Mouse (Mus musculus): Measurements from ENCODE around the gene Hes6.

Gene Hes6

DNA sequence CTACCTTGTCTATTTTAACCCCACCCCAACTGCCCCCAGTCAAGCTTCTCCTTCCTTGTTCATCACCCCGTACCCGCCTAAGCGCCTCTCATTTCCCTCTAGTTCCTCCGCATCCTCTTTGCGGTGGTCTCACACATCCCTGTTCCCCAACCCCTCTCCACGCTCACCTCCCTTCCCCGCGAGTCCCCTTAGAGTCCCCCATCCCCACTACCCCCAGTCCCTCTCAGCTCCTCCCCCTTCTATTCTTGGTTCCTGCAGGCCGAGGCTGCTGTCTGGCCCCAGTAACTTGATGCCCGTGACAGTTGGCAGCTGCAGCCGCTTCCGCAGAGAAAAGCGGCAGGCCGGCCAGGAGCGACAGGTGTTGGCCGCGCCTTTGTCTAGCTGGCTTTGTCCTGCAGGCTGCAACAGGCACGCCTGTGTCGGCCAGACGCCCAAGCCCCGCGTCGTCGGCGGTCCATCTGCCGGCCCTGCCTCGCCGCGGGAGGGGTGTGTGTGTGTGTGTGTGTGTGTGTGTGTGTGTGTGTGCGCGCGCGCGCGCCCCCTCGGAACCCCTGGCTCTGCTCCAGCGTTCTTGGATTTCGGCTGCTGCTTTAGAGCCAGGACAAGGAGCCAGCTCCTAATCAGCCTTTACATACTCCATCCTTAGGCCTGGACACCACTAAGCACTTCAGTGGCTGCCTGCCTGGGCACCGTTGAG is at the start of gene Hes6:
Gene Hes6, minus strand, starts transcription at position 141 of the 697 bp plus-strand sequence.
- peak; percentile 89 for DNase-seq (ENCODE audit: low spot score)

DNA sequence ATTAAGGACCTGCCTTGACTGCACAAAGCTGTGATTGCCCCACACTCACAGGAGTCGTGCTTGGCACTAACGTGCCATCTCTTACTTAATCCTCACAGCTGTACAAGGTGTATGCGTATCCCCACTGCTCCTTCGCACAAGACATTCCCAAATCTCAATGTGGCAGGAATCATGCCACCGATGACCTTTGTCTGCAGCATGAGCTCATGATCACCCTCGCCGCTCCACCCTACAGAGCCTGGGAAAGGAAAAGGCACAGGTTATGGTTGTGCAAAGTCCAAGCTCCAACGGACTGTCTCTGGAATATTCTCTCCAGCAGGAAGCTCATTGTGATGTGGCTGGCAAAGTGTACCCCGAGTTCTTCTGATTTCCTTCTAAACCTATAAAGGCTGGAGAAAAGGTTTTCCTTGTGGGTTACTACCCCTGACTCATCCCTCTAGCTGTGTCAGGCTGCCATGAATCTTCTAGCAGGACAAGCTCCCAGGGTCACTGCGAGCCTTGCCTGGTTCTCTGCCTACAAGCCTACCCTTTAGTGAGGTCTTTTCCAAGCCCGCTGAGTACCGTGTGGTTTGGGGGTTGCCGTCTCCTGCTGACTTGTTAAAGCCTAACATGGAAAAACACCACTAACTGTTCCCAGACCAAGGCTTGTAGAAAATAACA is 49.6 kb upstream of the Hes6 start:
- no peak for DNase-seq (ENCODE audit: low spot score)

DNA sequence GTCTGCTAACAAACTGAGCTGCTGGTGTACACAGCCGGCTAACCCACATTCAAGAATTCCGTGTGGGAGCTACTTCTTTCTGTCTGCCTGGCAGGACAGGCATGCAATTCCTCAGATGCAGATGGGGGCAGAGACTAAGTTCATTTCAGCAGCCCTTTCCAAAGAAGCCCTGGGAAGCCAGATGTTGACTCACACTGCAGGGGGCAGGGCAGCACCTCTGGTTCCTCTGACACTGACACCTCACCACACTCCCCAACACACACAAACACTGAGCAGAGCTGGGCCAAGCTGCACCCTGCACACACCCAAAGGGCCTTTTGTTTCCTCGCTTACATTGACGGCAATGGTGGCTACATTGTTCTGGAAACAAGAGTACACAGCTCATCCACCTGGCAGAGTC is 46.7 kb upstream of the Hes6 start:
- DNase-seq (ENCODE audit: low spot score) = peak; percentile 44

DNA sequence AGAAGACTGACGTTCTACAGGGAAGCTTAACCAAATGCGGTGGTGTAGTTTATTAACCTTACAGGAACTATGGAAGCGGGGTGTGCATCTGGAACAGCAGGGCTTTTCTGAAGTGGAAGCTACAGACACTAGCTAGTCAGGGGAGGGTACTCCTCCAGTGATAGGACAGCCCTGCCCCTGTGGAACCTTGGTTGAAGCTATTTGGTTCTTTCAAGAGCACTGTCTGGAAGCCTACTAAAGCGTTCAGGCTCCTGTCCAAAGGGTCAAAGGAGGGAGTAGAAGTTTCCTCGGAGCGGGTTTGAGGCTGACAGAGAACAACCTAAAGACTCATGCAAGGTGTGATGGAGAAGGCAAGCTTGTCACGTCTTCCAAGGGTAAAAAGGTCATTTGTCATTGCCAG is 46.2 kb upstream of the Hes6 start:
- DNase-seq (ENCODE audit: low spot score) = no peak

DNA sequence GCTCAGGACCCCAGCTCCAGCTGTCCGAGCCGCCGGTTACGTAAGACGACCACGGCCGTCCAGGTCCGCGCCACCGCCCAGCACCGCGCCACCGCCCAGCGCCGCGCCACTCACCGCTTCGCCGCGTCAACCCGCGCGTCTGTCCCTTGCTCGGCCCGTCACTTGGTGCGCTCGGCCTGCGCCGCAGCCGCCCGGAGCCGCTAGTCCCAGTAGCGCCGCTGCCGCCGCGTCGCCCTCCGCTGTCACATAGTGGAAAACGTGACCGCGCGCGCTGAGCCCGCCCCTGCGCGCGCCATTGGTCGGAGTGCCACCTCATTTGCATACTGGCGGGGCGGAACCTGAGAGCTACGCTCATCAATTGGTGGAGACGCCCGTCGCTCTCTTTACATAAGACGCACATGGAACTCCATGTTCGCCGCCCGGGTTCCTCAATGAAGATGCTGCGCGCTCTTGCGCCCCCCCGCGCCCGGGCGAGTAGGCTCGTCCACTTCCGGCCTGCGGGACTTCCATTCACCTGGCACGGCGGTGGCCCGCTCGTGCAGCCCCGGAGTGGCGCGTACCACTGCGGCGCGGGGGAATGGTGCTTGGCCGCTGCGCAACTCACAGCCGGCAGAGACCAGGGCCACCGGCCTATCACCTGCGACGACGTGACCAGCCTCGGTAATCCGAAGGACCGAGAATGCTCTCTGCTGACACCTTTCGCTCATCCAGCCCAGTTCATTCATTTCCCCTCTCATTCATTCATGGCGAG is 45.4 kb upstream of the Hes6 start, which contains the start of gene Per2:
Gene Per2, minus strand, starts transcription at position 266 of the 751 bp plus-strand sequence.
- peak; percentile 99 for DNase-seq (ENCODE audit: low spot score)

DNA sequence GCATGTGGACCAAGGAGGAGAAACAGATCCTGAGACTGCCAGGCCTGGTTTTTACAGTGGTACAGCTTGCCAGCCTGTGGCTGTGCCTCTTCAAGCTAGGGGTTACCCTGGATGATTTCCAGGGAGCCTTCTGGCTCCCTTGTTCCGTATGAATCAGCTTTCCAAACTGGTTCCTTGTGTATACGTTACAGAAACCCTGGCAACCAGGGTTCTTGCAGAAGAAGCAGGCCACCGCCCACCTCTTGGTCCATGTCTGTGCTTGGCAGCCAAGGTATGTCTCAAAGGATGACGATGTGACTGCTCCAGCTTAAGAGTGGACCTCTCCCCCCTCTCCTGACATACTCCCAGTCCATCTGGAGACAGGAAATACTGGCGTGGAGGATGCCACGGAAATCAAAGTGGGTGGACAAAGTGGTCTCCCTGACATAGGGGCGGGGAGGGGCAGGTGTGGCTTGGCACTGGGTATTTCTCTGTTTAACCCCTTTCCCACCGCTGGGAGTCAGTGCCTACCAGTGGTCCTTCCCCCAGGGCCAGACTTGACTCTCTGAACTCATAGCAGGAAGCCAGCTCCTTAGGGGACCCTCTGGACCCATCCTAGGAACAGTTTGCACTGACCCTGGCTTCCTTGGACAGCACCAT is 44.5 kb upstream of the Hes6 start:
- peak; percentile 97 for DNase-seq (ENCODE audit: low spot score)

DNA sequence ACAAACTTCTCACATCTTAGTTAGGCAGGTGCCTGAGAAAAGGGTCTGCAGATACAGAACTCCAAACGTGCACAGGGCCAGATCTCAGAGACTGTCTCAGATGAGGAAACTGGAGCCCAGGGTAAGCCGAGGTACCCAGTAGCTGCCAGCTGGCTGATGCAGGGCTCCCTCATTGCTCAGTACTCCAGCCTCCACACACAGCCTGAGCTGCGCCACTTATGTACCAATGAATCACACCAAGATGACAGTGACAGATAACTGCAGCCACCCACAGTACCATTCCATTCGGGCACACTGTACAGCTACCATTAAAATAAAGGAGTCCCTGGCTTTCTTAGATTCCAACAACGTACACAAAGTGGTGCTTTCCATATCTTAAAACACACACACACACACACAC is 43.9 kb upstream of the Hes6 start:
- DNase-seq (ENCODE audit: low spot score) = no peak

DNA sequence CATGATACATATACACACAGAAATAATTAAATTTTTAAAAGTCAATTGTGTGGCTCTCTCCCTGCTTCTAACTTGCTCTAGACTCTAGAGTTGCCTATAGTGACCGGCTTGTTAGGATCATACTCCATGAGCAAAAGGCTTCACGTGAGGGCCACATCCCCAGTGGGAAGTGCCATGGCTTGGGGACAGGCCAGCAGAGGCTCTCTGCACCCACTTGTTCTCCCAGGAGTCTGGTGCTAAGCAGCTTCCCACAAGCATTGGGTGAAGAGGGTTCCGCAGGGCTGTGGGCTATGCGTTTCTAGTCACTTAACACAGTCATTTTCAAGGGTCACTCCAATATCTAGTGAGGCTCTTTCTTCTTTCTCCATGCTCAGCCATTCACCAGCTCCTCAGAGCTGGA is 43.3 kb upstream of the Hes6 start:
- no peak for DNase-seq (ENCODE audit: low spot score)

DNA sequence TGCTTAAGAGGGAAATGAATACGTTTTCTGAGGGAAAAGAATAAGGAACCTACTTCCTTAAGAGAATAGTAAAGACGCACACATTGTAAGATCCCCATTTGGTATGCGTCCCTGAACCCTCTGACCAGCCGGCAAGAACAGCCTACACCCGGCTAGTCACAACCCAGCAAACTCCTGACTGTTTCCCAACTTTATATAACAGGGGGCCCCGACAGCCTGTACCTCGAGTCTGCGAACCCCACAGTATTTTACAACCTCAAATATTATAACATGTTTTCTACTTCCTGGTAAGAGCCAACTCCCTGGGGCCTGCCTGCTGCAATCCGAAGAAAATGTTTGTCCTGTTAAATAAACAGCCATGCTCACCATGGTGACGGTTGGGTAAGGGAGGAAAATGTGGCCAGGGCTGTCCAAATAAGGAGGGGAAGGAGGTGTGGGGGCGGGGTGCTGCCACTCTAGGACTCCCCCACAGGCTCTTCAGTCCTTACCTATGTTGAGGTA is 42.5 kb upstream of the Hes6 start:
- DNase-seq (ENCODE audit: low spot score) = peak; percentile 90

DNA sequence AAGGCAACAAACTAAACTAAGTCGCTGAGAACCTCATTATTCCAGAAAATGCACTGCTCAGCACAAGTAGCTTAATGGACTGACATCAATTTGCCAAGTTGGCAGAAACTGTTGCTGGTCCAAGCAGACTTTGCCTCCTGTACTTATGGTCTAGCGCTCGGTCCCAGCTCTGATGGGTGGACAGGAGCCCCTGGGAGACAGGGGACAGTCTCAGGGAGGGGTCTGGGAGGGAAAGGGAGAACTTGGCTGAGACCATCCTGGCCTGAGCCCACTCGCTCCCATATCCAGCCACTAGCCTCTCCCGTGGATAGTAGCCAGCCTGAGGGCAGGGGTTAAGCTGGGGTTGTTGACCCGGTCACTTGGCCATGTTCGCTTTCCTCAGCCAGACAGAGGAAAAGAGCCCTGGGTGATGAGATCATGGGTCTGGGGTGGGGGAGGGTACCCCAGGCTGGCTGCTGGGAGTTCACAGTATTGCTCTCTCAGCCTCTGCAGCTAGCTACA is 41.9 kb upstream of the Hes6 start:
- peak; percentile 56 for DNase-seq (ENCODE audit: low spot score)

DNA sequence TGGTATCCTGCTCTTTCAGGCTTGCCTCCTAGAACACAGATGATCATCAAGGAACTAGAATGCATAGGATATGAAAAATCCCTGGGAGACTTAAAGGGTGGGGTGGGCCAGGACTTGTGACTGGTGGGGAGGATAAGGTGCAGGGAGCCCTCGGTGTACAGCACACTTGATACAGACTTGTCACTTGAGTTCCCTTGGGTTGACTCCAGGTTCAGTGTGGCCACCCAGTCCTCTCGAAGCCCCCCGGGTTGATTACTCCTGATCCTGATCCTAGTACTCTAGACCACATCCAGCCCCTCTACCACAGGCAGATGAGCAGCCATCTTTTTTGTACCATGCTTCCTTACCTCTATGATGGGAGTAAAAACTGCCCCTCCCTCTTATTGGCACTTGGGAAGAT is 41.1 kb upstream of the Hes6 start:
- no peak for DNase-seq (ENCODE audit: low spot score)

DNA sequence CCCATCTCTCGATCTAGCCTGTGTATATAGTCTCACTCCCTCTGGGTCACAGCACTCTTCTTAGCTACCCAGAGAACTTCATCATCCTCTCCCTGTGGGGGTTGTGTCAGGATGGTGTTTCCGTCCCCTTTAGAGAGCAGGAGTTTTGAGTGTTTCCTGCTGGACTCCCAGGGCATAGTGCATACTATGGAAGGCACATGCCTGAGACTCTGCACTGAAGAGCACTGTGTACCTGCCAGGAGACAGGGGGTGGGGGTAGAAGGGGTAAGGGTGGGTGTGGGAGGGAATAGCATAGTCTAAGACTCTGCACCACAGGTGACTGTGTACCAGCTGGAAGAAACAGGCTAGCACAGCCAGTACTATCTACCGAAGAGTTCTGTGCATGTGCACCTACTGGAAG is 40.5 kb upstream of the Hes6 start:
- no peak for DNase-seq (ENCODE audit: low spot score)

DNA sequence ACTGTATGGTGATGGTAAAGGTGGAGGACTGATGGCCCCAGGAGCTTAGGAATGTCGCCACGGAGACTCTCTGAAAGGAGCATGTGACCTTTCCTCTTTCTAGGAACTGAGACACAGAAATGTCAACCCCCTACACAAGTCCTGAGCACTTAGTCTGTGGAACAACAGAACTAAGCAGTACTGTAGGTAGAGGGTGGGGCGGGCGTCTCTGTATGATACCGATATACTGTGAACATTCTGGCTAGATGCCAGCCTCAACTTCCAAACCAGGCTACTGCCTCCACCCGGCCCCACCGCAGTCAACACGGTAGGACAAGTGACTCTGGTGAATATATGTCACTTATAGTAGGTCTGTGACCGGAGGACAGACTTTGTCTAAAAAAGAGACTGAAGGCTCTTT is 40.1 kb upstream of the Hes6 start:
- no peak for DNase-seq (ENCODE audit: low spot score)

DNA sequence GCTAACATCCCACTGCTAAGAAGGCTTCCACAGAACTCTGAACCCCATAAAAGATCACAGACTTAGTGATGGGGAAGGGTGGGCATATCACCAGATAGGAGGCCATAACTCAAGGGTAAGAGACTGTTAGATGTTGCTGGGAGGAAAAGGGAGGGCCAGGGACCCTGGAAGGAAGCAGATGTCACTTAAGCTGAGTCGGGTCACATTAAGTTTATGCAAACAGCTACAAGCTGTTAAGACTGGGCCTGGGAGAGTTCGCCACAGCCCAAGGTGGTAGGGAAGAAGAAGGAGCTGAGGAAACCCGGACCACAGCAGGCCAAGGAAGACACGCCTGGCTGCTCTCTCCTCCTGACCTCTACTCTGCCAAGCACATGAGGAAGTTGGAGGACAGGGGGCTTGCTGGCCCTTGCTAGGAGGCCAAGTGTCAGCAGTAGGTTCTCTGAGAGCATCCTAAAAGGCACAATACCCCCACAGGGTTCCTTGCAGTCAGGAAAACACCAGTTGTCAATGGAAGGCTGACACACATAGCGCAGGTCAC is 37.8 kb upstream of the Hes6 start:
- DNase-seq (ENCODE audit: low spot score) = no peak

DNA sequence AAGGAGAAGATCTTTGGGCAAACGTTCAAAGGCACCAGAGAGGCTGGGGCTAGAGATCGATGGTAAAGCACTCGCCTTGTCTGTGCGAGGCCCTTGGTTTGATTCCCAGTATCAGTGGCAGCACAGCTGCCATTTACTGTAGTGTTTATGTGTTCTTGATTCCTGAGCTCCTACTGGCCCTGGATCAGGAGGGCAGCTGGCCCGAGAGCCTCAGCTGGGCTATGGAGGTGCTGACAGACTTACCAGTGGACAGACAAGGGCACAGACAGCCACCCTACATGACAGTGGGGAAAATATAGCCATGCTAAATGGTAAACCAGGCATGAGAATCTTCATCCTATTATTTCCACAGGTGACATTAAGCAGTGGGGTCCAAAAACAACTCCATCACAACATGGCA is 37.0 kb upstream of the Hes6 start:
- no peak for DNase-seq (ENCODE audit: low spot score)

DNA sequence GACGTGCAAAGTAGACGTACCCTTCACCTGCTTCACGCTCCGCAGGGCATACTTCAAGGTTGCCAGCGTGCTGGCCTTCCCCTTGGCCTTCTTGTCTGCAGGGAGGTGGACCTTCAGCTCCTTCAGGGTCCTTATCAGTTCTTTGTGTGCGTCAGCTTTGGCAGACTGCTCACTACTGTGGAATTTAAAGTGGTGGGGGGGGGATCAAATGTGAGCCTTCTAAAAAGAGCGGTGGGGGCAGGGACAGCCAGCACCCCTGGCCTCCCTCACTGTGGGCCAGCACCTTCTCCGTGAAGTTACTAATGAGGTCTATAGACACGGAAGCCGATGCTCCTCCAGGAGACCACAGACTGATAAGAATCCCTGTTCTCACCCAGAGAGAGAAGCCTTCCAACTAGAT is 34.9 kb upstream of the Hes6 start:
- no peak for DNase-seq (ENCODE audit: low spot score)

DNA sequence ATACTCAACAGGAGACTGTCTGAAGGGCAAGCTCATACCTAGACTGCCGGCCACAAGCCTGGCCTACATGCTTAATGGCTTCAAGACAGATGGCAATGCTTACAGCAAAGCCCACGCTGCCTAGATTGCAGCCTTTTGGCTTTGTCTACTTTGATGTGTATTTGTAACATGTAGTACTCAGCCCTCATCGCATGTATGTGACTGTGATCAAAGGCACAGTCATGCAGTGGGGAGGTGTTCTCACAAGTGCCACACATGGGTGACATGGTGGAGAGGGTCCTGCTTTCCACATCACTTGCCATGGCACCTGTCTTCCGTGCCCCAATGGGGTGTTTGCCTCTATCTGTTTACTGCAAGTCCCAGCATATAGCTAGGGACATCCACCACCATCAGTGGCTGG is 32.7 kb upstream of the Hes6 start:
- no peak for DNase-seq (ENCODE audit: low spot score)

DNA sequence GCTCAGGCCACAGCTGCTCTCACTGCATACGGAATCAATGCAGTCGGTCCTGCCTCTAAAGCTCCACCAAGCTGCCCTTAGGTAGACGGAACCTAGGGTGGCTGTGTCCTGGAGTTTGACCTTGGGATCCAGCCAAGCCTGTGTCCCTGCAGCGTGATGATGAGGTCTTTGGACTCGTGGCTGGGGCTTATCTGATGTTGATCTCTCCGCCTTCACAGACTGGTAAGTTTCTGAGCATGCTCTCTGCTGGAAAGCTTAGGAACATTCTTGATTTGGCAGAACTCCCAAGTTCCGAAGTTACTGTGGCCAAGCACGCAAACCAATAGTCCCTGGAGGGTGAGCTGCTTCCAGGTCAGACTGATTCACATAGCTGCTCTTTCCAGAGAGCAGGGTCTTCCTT is 32.2 kb upstream of the Hes6 start:
- DNase-seq (ENCODE audit: low spot score) = peak; percentile 60

DNA sequence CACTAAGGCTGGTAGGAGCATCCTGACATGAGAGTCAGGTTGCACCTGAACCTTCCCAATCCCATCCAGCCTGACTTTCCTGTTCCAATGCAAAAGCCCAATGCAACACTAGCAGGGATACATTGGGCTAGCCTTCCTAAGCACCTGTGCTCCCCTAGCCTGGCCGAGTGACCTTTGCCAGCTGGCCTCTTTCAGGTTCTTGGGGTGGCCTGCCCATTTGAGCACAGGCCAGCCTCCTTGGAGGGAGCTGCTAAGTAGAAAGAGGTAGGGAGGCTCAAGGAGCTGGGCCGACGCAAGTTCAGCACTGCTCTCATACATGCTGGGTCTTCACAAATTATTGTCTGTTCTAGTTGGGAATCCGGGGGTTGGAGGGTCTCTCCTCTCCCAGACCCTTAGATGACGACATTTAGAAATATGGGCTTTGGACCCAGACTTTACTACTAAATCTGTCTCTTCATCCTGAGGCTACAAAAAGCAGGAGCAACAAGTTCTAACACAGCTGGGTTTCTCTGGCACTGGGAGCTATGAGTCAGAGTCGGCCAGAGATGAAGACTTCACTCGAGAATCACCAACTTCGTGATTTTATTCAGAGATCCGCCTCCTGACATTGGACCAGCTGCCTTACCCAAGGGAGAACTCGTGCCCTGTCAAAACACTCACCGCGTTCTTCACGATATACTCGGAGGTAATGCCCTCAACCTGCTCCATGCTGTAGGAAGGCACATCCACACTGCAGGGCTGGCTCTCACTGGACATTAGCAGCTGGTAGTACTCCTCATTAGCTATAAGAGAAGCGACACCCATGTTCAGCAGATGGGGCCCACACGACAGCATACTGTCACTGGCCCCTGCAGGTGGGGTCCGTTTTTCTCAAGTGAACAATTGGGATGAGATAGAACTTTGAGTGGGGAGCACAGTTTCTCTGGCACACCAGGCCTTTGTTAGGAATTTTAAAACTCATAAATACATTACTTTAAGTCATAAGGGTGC is 31.3 kb upstream of the Hes6 start:
- no peak for DNase-seq (ENCODE audit: low spot score)

DNA sequence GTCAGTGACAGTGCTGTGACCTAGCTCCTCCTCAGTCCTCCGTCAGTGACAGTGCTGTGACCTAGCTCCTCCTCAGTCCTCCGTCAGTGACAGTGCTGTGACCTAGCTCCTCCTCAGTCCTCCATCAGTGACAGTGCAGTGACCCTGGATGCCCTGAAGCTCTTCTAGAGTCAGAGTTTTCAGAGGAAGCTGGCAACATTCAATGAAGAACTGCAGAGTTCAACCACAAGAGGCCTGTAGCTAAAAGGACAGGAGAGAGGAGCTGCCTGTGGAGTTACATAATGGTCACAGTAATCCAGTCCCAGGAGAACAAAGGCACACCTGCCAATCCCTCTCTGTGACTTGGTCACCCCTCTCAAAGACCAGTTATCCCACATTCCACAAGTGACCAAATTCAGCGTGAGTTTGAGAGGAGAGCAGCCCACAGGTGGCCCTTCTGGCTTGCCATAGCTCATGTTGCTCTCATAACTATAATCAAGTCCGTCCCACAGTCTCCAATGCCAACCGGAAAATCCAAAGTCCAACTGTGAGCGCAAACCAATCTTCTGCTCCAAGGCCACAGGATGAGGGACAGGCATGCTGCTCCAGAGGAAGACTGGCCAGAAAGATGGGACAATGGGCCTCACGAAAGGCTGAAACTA is 28.6 kb upstream of the Hes6 start:
- DNase-seq (ENCODE audit: low spot score) = no peak
